Mouse (Mus musculus): Measurements from ENCODE around the gene Nkx2-3.

Gene Nkx2-3

GRCm38 (mm10) chr19:43605666-43606551 lies 6.2 kb upstream of the Nkx2-3 start:
- CTCF ChIA-PET = interaction anchor here (0.6 to 1.2 kb wide), 5 partner anchors 8 to 587 kb away, joined by 3 to 10 read pairs (median 3); no protein-coding TSS in a partner anchor

GRCm38 (mm10) chr19:43606552-43607530 lies 5.3 kb upstream of the Nkx2-3 start:
- CTCF ChIA-PET = interaction anchor here (0.6 to 1.2 kb wide), 4 partner anchors 7 to 588 kb away, joined by 3 to 4 read pairs (median 3); no protein-coding TSS in a partner anchor

GRCm38 (mm10) chr19:43607842-43608680 lies 4.1 kb upstream of the Nkx2-3 start:
- CTCF ChIA-PET = no interaction called here

- CTCF ChIA-PET = no interaction called here
Measured at GRCm38 (mm10) chr19:43608711-43609457, 3.2 kb upstream of the Nkx2-3 start.

- CTCF ChIA-PET = no interaction called here
Measured at GRCm38 (mm10) chr19:43609458-43610330, 2.4 kb upstream of the Nkx2-3 start.

GRCm38 (mm10) chr19:43610341-43610848 lies 1.7 kb upstream of the Nkx2-3 start:
- CTCF ChIA-PET = no interaction called here

- CTCF ChIA-PET = no interaction called here
Measured at GRCm38 (mm10) chr19:43611110-43611509, 1.0 kb upstream of the Nkx2-3 start.

GRCm38 (mm10) chr19:43611561-43611960 lies 564 bp upstream of the Nkx2-3 start:
- CTCF ChIA-PET = interaction anchor here (0.6 kb wide), 1 partner anchor 66 kb away, joined by 8 read pairs; no protein-coding TSS in a partner anchor

- CTCF ChIA-PET = interaction anchor here (0.8 kb wide), 1 partner anchor 11 kb away, joined by 3 read pairs; no protein-coding TSS in a partner anchor
Measured at GRCm38 (mm10) chr19:43612501-43612971, 411 bp downstream of the Nkx2-3 start.

- CTCF ChIA-PET = interaction anchor here (0.9 to 1.5 kb wide), 3 partner anchors 7 to 83 kb away, joined by 3 read pairs; no protein-coding TSS in a partner anchor
Measured at GRCm38 (mm10) chr19:43613293-43614130, 1.4 kb downstream of the Nkx2-3 start.

- CTCF ChIA-PET = interaction anchor here (1.0 to 1.5 kb wide), 2 partner anchors 8 to 84 kb away, joined by 3 read pairs; no protein-coding TSS in a partner anchor
Measured at GRCm38 (mm10) chr19:43614341-43615073, 2.4 kb downstream of the Nkx2-3 start.

GRCm38 (mm10) chr19:43615074-43615445 lies 2.9 kb downstream of the Nkx2-3 start:
- CTCF ChIA-PET = interaction anchor here (0.8 to 1.5 kb wide), 2 partner anchors 85 to 164 kb away, joined by 3 to 4 read pairs; no protein-coding TSS in a partner anchor

- CTCF ChIA-PET = interaction anchor here (0.7 to 0.8 kb wide), 2 partner anchors 52 to 163 kb away, joined by 4 to 6 read pairs; no protein-coding TSS in a partner anchor
Measured at GRCm38 (mm10) chr19:43615571-43616414, 3.7 kb downstream of the Nkx2-3 start.

GRCm38 (mm10) chr19:43616415-43616861 lies 4.3 kb downstream of the Nkx2-3 start:
- CTCF ChIA-PET = interaction anchor here (0.7 kb wide), 1 partner anchor 52 kb away, joined by 6 read pairs; no protein-coding TSS in a partner anchor

- CTCF ChIA-PET = no interaction called here
Measured at GRCm38 (mm10) chr19:43616889-43617288, 4.8 kb downstream of the Nkx2-3 start.

Data from spleen, embryonic (tissue).